Mouse (Mus musculus) R1 (cell line): ENCODE measurements around the gene Dusp28.
A peak's percentile ranks its signal among the peaks of the same experiment; 100 is the strongest.

ENCODE experiments used
- DNase-seq: peaks from one replicate; pipeline ENCODE4 v3.0.0-alpha.2; 2018; ENCODE audit warnings: low read depth, low spot score

The Dusp28 gene

GRCm38 (mm10) chr1:92907632-92908360 lies 1.0 kb downstream of the Dusp28 start:
- no peak for DNase-seq

GRCm38 (mm10) chr1:92908664-92909063 lies 1.9 kb downstream of the Dusp28 start:
- DNase-seq = no peak

GRCm38 (mm10) chr1:92909068-92909467 lies 2.3 kb downstream of the Dusp28 start:
- peak; percentile 89 for DNase-seq

- DNase-seq = peak; percentile 54
These were observed 3.6 kb downstream of the Dusp28 start, which contains the start of gene Rnpepl1 for GRCm38 (mm10) chr1:92910239-92910885. Gene Rnpepl1, plus strand, starts transcription at chr1:92910783.

GRCm38 (mm10) chr1:92910925-92911720 lies 4.3 kb downstream of the Dusp28 start:
- peak; percentile 51 for DNase-seq

GRCm38 (mm10) chr1:92911721-92912138 lies 4.9 kb downstream of the Dusp28 start:
- DNase-seq = no peak

- DNase-seq = peak; percentile 32
These were observed 5.5 kb downstream of the Dusp28 start for GRCm38 (mm10) chr1:92912286-92912685.

- DNase-seq = no peak
These were observed 7.5 kb downstream of the Dusp28 start for GRCm38 (mm10) chr1:92914239-92914638.

GRCm38 (mm10) chr1:92914993-92915392 lies 8.2 kb downstream of the Dusp28 start:
- DNase-seq = no peak

GRCm38 (mm10) chr1:92916725-92917124 lies 9.9 kb downstream of the Dusp28 start:
- no peak for DNase-seq

GRCm38 (mm10) chr1:92919151-92919550 lies 12.4 kb downstream of the Dusp28 start:
- DNase-seq = peak; percentile 78

GRCm38 (mm10) chr1:92919775-92920174 lies 13.0 kb downstream of the Dusp28 start:
- peak; percentile 54 for DNase-seq

GRCm38 (mm10) chr1:92920474-92921200 lies 13.9 kb downstream of the Dusp28 start:
- no peak for DNase-seq

GRCm38 (mm10) chr1:92921496-92921895 lies 14.7 kb downstream of the Dusp28 start:
- DNase-seq = no peak

GRCm38 (mm10) chr1:92930171-92930706 lies 23.5 kb downstream of the Dusp28 start:
- DNase-seq = no peak

- no peak for DNase-seq
These were observed 26.8 kb downstream of the Dusp28 start for GRCm38 (mm10) chr1:92933611-92934010.

- peak; percentile 99 for DNase-seq
These were observed 27.5 kb downstream of the Dusp28 start, which contains the start of gene Capn10 for GRCm38 (mm10) chr1:92934182-92934827. Gene Capn10, plus strand, starts transcription at chr1:92934376.

- no peak for DNase-seq
These were observed 28.5 kb downstream of the Dusp28 start for GRCm38 (mm10) chr1:92935054-92935962.

GRCm38 (mm10) chr1:92935977-92936376 lies 29.2 kb downstream of the Dusp28 start:
- no peak for DNase-seq

GRCm38 (mm10) chr1:92936467-92936866 lies 29.7 kb downstream of the Dusp28 start:
- DNase-seq = no peak
